Mouse (Mus musculus): ENCODE measurements around the gene Apbb2. TPM values are rescaled to one million over a fixed set of nuclear protein-coding genes. Genes with fewer than 3 reads are reported as not detected.

Gene Apbb2
- polyA plus RNA-seq, 1 experiment from 2014 or later: 30.9 TPM

DNA sequence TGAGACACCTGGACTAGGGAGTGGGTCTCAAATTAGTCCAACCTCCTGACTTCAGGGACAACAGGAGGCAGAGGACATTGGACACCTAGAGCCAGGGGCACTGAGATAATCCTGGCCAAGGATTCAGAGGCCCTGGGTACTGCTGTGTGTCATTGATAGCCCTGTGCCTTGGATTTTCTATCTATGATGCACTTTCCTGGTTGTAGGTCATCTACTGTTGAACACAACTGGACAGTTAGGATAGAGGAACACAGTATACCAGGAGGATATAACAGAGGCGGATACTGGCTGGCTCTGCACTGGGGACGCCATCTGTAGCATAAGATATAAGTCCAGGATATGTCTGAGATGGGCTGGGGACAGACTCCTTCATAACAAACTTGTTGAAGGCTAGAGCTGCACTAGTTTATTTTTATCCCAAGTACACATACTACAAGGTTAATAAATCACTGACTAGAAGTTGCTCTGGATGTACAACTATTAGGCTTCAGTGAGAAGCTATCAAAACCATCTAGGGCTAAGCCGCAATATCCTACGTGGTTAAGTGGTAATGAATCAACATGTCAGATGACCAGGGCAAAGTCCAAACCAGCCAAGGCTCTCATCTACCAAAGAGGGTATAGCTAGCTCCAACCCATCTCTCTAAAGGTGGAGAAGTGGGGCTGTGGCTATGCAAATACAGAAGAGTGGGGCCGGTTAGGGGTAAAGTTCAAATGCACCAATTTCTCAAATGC lies 219.9 kb downstream of the Apbb2 start:
- Histone ChIP-seq H3K4me1 (ENCODE audit: control insufficient read depth in 2 of 2, insufficient read depth in 2 of 2, low read length in 2 of 2) (peaks cover 3 to 25% of the 10 kb centered on the region in 2 experiments; a peak in 3 of 4 replicates), H3K4me3 (ENCODE audit: control insufficient read depth in 1 of 2, insufficient read depth in 1 of 2, low read depth in 1 of 2, low read length in 2 of 2) (no peak overlapping the region), H3K27me3 (ENCODE audit: control insufficient read depth, insufficient read depth, low read length) (no peaks in the 10 kb centered on the region), H3K9ac (ENCODE audit: low read length) (no peak overlapping the region), H3K9me3 (ENCODE audit: control insufficient read depth, low read length) (no peaks in the 10 kb centered on the region), H3K36me3 (ENCODE audit: control insufficient read depth, insufficient read depth, low read length) (0 out of 2 replicates have a peak, but pooled peaks cover 3% of the 10 kb centered on the region), H3K4me2 (ENCODE audit: low read length) (no peak overlapping the region), H3K27ac (replicated peaks in 1 of 2; ENCODE audit: control insufficient read depth in 1 of 2, insufficient read depth in 1 of 2, low read depth in 2 of 2, low read length in 2 of 2) (peak overlapping the region; percentile 22 to 41; a peak in 2 of 4 replicates)
- ATAC-seq (ENCODE audit: insufficient number of reproducible peaks, insufficient read depth, low FRiP score, low read depth): no peak
- WGBS: 66% methylated on average over 5 of the region's 5 CpGs

DNA sequence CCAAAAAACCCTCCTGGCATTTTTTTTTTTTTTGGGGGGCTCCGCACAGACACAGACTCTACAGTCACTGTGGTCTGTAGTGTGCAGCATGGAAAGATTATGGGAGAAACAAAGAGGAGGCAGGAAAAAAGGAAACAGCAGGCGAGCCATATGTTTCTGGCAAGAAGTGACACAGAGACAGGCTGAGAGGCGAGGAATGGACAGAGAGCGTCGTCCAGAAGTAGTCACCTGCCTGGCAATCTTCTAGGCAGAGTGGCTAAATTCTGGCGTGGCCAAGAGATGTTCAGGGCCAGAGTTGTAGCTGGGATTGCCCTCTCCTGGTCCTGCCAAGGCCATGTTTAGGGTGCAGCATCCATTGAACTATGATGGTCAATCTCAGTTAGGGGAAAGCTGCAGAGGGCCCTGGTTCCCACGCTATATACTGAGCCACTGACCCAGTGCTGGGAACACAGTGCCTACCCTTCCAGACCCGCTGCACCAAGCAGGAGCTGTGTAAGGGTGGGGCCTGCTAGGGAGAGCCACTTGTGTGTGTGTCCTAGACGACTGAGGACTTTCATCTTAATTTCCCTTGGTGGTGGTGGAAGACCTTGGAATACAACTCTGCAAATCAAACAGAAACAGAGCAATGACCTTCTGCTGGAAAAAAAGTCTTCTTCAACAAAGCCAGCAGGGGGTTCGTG lies 224.7 kb downstream of the Apbb2 start:
- Histone ChIP-seq H3K4me2 (ENCODE audit: low read length) (no peak overlapping the region), H3K27me3 (ENCODE audit: control insufficient read depth, insufficient read depth, low read length) (no peaks in the 10 kb centered on the region), H3K36me3 (ENCODE audit: control insufficient read depth, insufficient read depth, low read length) (0 out of 2 replicates have a peak, but pooled peaks cover 5% of the 10 kb centered on the region), H3K4me1 (ENCODE audit: control insufficient read depth in 2 of 2, insufficient read depth in 2 of 2, low read length in 2 of 2) (peaks cover 3 to 15% of the 10 kb centered on the region in 2 experiments; a peak in 3 of 4 replicates), H3K4me3 (ENCODE audit: control insufficient read depth in 1 of 2, insufficient read depth in 1 of 2, low read depth in 1 of 2, low read length in 2 of 2) (no peak overlapping the region), H3K27ac (replicated peaks in 1 of 2; ENCODE audit: control insufficient read depth in 1 of 2, insufficient read depth in 1 of 2, low read depth in 2 of 2, low read length in 2 of 2) (no peak overlapping the region), H3K9me3 (ENCODE audit: control insufficient read depth, low read length) (no peaks in the 10 kb centered on the region), H3K9ac (ENCODE audit: low read length) (no peak overlapping the region)
- 76% methylated on average over 10 of the region's 10 CpGs for WGBS
- ATAC-seq (ENCODE audit: insufficient number of reproducible peaks, insufficient read depth, low FRiP score, low read depth): no peak

DNA sequence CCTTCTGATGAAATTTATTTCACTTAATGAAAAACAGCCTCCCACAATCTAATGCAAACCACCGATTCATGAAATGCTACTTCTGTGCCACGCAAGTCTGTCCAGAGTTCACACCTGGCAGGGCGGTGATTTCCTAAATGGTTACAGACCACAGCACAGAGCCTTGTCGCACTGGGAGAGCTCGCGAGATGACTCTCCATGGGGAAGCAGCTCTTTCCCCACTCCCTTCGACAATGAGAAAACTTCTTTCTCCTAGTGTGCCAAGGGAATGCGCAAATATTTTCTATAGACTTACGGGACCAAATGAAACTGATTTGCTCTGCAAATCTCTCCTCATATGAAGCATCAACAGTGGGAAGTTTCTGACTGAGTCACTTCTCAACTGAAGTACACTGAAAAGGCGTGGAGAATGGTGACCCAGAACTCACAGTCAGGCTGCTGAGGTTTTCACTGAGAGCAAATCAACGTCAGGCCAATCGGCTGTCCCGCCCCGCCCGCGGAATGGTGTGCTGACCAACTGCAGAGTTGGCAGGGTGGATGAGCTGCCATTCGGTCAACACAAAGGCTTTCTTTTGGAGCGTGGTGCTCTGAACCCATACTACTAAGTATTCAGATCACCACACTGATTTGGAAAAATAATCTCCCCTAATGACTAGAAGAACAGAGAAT lies 225.6 kb downstream of the Apbb2 start:
- H3K9ac ChIP-seq (ENCODE audit: low read length): no peak overlapping the region
- no peak overlapping the region for H3K27ac ChIP-seq (replicated peaks in 1 of 2; ENCODE audit: control insufficient read depth in 1 of 2, insufficient read depth in 1 of 2, low read depth in 2 of 2, low read length in 2 of 2)
- ATAC-seq (ENCODE audit: insufficient number of reproducible peaks, insufficient read depth, low FRiP score, low read depth): no peak
- H3K36me3 ChIP-seq (ENCODE audit: control insufficient read depth, insufficient read depth, low read length): 0 out of 2 replicates have a peak, but pooled peaks cover 2% of the 10 kb centered on the region
- peaks cover 0 to 6% of the 10 kb centered on the region in 2 experiments; a peak in 1 of 4 replicates for H3K4me1 ChIP-seq (ENCODE audit: control insufficient read depth in 2 of 2, insufficient read depth in 2 of 2, low read length in 2 of 2)
- H3K4me3 ChIP-seq (ENCODE audit: control insufficient read depth in 1 of 2, insufficient read depth in 1 of 2, low read depth in 1 of 2, low read length in 2 of 2): no peak overlapping the region
- 67% methylated on average over 18 of the region's 18 CpGs for WGBS
- no peaks in the 10 kb centered on the region for H3K27me3 ChIP-seq (ENCODE audit: control insufficient read depth, insufficient read depth, low read length)
- H3K4me2 ChIP-seq (ENCODE audit: low read length): no peak overlapping the region
- no peaks in the 10 kb centered on the region for H3K9me3 ChIP-seq (ENCODE audit: control insufficient read depth, low read length)

DNA sequence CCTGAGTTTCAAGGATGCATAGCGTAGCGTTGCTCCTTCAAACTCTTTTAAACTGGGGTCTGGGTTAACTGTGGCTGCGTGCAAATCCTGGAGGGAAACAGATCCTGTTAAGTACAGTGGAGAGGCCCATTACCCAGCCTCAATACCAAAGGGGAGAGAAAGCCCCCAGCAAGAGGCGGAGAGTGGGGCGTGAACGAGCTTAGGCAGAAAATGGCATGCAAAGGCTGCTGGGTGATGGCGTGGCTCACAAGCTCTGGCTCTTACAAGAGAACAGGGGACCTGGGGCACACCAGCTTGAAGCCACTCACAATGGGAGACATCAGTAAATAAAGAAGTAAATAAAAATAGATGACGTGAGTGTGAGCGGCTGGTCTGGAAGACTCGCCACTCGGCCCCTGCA lies 226.8 kb downstream of the Apbb2 start:
- H3K9ac ChIP-seq (ENCODE audit: low read length): no peak overlapping the region
- no peak overlapping the region for H3K4me3 ChIP-seq (ENCODE audit: control insufficient read depth in 1 of 2, insufficient read depth in 1 of 2, low read depth in 1 of 2, low read length in 2 of 2)
- no peak overlapping the region for H3K4me2 ChIP-seq (ENCODE audit: low read length)
- no peaks in the 10 kb centered on the region for H3K4me1 ChIP-seq (ENCODE audit: control insufficient read depth in 2 of 2, insufficient read depth in 2 of 2, low read length in 2 of 2)
- WGBS: 79% methylated on average over 11 of the region's 11 CpGs
- ATAC-seq (ENCODE audit: insufficient number of reproducible peaks, insufficient read depth, low FRiP score, low read depth): no peak
- H3K27me3 ChIP-seq (ENCODE audit: control insufficient read depth, insufficient read depth, low read length): no peaks in the 10 kb centered on the region
- H3K9me3 ChIP-seq (ENCODE audit: control insufficient read depth, low read length): no peaks in the 10 kb centered on the region
- no peak overlapping the region for H3K27ac ChIP-seq (replicated peaks in 1 of 2; ENCODE audit: control insufficient read depth in 1 of 2, insufficient read depth in 1 of 2, low read depth in 2 of 2, low read length in 2 of 2)
- H3K36me3 ChIP-seq (ENCODE audit: control insufficient read depth, insufficient read depth, low read length): 0 out of 2 replicates have a peak, but pooled peaks cover 2% of the 10 kb centered on the region

DNA sequence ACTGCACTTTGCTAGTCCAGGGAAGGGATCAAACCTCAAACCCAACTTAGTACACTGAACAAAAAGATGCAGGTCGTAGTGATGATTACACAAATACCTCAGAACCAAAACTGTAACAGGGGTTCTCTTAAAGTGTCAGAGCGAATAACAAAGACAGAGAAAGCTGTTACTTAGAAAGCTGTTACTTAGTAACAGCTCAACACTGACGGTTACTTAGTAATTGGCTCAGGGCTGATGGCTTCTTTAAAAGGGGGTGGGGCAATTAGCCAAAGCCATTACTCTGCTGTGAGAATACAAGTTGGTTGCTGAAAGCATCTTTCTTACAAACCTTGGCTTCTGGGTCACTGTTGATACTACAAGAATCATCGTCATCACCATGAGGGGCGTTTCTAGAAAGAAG lies 227.3 kb downstream of the Apbb2 start:
- H3K4me3 ChIP-seq (ENCODE audit: control insufficient read depth in 1 of 2, insufficient read depth in 1 of 2, low read depth in 1 of 2, low read length in 2 of 2): no peak overlapping the region
- H3K27me3 ChIP-seq (ENCODE audit: control insufficient read depth, insufficient read depth, low read length): no peaks in the 10 kb centered on the region
- H3K9me3 ChIP-seq (ENCODE audit: control insufficient read depth, low read length): no peaks in the 10 kb centered on the region
- no peak overlapping the region for H3K27ac ChIP-seq (replicated peaks in 1 of 2; ENCODE audit: control insufficient read depth in 1 of 2, insufficient read depth in 1 of 2, low read depth in 2 of 2, low read length in 2 of 2)
- no peak overlapping the region for H3K9ac ChIP-seq (ENCODE audit: low read length)
- 0 out of 2 replicates have a peak, but pooled peaks cover 2% of the 10 kb centered on the region for H3K36me3 ChIP-seq (ENCODE audit: control insufficient read depth, insufficient read depth, low read length)
- H3K4me1 ChIP-seq (ENCODE audit: control insufficient read depth in 2 of 2, insufficient read depth in 2 of 2, low read length in 2 of 2): no peaks in the 10 kb centered on the region
- H3K4me2 ChIP-seq (ENCODE audit: low read length): no peak overlapping the region
- ATAC-seq (ENCODE audit: insufficient number of reproducible peaks, insufficient read depth, low FRiP score, low read depth): no peak
- 81% methylated on average over 5 of the region's 5 CpGs for WGBS

DNA sequence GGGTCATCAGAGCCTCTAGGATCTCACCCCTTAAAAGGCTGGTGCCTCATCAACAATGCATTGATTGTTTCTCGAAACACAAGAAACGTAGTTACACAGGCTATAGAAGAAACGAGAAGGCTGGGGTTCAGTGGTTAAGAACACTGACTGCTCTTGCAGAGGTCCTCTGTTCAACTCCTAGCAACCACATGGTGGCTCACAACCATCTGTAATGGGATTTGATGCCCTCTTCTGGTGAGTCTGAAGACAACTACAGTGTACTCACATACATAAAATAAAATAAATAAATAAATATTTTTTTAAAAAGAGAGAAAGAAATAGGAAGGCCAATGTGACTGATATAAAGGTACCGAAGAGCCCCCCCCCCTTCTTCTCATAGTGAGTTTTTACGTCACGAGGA lies 228.0 kb downstream of the Apbb2 start:
- WGBS: 91% methylated on average over 6 of the region's 6 CpGs
- Histone ChIP-seq H3K27me3 (ENCODE audit: control insufficient read depth, insufficient read depth, low read length) (no peaks in the 10 kb centered on the region), H3K36me3 (ENCODE audit: control insufficient read depth, insufficient read depth, low read length) (0 out of 2 replicates have a peak, but pooled peaks cover 2% of the 10 kb centered on the region), H3K4me3 (ENCODE audit: control insufficient read depth in 1 of 2, insufficient read depth in 1 of 2, low read depth in 1 of 2, low read length in 2 of 2) (no peak overlapping the region), H3K9ac (ENCODE audit: low read length) (no peak overlapping the region), H3K9me3 (ENCODE audit: control insufficient read depth, low read length) (no peaks in the 10 kb centered on the region), H3K4me2 (ENCODE audit: low read length) (no peak overlapping the region), H3K27ac (replicated peaks in 1 of 2; ENCODE audit: control insufficient read depth in 1 of 2, insufficient read depth in 1 of 2, low read depth in 2 of 2, low read length in 2 of 2) (no peak overlapping the region), H3K4me1 (ENCODE audit: control insufficient read depth in 2 of 2, insufficient read depth in 2 of 2, low read length in 2 of 2) (no peaks in the 10 kb centered on the region)
- no peak for ATAC-seq (ENCODE audit: insufficient number of reproducible peaks, insufficient read depth, low FRiP score, low read depth)

DNA sequence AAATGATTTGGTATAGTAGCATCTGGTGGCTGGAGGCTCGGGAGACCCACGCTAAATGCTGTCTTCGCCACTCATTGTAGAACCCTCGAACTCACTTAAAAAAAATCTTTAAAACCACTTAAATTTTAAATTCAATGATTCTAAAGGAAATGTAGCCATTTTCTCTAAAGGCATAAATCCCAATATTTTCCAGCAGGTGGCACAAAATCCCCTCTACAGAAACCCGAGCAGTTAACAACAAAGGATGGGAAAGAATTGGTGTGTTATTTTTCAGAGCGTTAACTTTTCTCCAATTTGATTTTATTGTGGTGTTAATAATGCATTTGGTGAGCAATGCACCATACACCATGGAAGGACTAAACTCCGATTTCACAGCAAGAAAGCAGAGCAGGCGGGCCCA lies 231.1 kb downstream of the Apbb2 start:
- Histone ChIP-seq H3K4me2 (ENCODE audit: low read length) (no peak overlapping the region), H3K27me3 (ENCODE audit: control insufficient read depth, insufficient read depth, low read length) (no peaks in the 10 kb centered on the region), H3K4me3 (ENCODE audit: control insufficient read depth in 1 of 2, insufficient read depth in 1 of 2, low read depth in 1 of 2, low read length in 2 of 2) (no peak overlapping the region), H3K9me3 (ENCODE audit: control insufficient read depth, low read length) (no peaks in the 10 kb centered on the region), H3K36me3 (ENCODE audit: control insufficient read depth, insufficient read depth, low read length) (0 out of 2 replicates have a peak, but pooled peaks cover 2% of the 10 kb centered on the region), H3K9ac (ENCODE audit: low read length) (no peak overlapping the region), H3K27ac (replicated peaks in 1 of 2; ENCODE audit: control insufficient read depth in 1 of 2, insufficient read depth in 1 of 2, low read depth in 2 of 2, low read length in 2 of 2) (no peak overlapping the region), H3K4me1 (ENCODE audit: control insufficient read depth in 2 of 2, insufficient read depth in 2 of 2, low read length in 2 of 2) (no peaks in the 10 kb centered on the region)
- WGBS: 71% methylated on average over 8 of the region's 8 CpGs
- ATAC-seq (ENCODE audit: insufficient number of reproducible peaks, insufficient read depth, low FRiP score, low read depth): no peak

Data from heart, embryonic 14.5 days (tissue).